Mouse (Mus musculus): ENCODE measurements around the gene 1700008O03Rik.

The 1700008O03Rik gene

DNA sequence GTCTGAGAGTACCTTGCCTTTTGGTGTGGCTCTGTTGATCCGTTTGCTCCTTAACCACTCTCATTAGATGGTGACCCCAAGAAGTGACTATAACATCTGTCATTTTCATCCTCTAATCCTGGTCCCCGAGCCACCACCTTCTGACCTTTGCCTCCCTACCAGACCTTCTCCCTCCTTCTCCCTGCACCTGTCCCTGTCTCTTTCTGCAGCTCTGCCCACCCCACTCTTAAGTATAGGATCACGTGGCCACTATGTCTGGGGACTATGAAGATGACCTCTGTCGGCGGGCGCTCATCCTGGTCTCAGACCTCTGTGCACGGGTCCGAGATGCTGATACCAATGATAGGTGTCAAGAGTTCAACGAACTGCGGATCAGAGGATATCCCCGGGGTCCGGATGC is at the start of gene 1700008O03Rik:
1700008O03Rik (minus strand) TSS at position 101 of the 400 bp plus-strand sequence.
- no peak for DNase-seq (ENCODE audit: low read depth, low spot score)

DNA sequence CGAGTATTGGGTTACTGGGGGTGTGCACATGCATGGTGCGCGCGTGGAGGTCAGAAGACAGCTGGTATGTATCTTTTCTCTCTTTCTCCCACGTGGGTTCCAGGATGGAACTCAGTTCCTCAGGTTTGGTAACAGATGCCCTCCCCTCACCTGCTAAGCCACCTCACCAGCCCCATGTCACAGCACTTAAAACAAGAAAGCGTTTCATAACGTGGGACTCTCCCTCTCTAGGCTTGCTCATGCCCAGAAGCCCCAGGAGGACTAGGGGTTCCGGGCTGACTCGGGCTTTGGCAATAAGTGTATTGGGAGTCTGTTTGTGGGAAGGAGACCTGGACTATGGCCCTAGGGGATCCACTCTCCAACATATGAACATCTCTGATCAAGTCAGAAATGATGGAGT is 48.5 kb upstream of the 1700008O03Rik start:
- DNase-seq (ENCODE audit: low read depth, low spot score), result no peak

DNA sequence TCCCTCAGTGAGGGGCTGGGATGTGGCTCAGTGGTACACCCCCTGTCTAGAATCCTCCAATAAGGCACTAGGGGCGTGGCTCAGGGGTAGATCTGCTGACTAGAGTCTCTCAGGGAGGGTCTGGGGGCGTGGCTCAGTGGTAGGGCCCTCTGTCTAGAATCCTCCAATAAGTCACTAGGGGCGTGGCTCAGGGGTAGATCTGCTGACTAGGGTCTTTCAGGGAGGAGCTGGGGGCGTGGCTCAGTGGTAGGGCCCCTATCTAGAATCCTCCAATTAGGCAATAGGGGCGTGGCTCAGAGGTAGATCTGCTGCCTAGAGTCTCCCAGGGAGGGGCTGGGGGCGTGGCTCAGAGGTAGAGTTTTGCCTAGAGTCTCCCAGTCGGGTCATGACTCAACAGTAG is 47.8 kb upstream of the 1700008O03Rik start:
- DNase-seq (ENCODE audit: low read depth, low spot score), result peak; percentile 98

- no peak for DNase-seq (ENCODE audit: low read depth, low spot score)
These were observed 46.9 kb upstream of the 1700008O03Rik start for GRCm38 (mm10) chr7:44432550-44432949.

DNA sequence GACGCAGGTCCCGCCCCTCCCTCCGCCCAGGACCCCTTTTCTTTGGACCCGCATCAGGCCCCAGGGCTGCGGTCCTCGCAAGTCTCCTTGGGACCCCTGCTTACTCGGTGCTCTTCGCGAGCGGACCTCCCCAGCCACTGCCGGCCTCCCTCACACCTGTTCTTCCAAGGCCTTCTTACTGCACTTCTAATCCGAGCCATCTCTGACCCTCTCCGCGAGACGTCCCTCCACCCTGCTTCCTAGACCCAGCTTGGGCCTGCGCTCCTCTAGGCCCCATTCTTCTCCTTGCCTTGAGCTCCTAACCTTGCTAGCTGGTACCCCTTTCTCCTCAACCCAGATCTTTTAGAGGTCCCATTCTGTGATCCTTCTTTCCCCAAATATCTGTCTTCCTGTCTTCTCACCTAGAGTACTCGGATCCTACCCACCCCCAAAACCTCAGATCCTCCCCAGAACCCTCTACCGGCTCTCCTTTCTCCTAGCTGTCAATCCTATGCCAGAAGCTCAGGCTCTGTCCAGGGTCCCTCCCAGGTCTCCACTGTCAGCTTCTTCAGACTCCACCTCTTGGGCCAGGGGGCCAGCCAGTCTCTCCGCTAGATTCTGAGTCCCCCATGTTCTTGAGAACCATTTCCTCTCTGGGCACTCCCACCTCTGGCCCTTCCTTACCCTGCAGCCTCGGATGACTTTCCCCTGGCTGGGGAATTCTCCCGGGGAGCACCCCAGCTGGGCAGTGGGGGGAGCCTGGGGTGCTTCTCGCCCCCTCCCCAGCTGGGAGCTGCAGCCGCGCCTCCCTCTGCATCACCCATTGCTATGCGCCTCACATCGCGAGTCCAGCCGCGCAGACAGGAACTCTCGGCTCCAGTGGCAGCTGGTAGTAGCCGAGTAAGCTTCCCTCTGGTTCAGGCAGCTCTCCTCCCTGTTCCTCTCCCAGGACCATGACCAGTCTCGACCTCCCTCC is 44.2 kb upstream of the 1700008O03Rik start:
- DNase-seq (ENCODE audit: low read depth, low spot score), result no peak

- DNase-seq (ENCODE audit: low read depth, low spot score), result peak; percentile 49
These were observed 43.4 kb upstream of the 1700008O03Rik start, which contains the start of gene Lrrc4b for GRCm38 (mm10) chr7:44428968-44429521. TSS of gene Lrrc4b (plus strand) at chr7:44429018.

DNA sequence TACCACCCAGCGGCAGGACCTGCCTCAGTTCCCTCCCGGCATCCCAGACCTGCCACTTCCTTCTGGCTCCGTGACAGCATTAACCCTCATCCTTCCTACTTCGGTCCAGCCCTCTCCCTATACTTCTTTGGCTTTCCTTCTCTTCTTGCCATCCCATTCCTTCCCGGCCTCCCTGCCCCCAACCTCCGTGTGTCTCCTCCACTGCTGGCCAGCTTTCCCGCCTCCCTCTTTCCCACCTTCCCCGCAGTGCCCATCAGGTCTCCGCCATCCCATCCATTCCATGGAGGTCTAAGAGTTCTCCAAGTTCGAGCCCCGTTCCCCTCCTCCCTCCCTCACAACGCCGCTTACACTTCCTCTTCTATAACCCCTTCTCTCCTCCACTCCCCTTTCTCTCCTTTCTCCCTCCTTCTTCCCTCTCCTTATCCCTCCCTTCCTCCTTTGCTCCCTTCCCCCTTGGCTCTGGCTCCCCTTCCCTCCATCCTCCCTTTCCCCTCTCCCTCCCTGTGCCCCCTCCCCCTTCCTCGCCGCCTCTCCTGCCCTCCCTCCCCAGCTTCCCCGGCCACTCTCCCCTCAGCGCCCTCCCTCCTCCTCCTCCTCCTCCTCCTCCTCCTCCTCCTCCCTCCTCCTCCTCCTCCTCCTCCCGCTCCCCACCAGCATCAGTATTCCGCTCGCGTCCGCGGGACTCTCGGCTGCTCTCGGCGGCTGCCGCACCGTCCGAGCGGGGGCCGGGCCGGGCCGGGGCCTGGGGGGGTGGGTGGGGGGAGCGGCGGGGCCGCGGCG is 42.7 kb upstream of the 1700008O03Rik start:
- no peak for DNase-seq (ENCODE audit: low read depth, low spot score)

GRCm38 (mm10) chr7:44427666-44428065 is 42.0 kb upstream of the 1700008O03Rik start:
- DNase-seq (ENCODE audit: low read depth, low spot score), result no peak

DNA sequence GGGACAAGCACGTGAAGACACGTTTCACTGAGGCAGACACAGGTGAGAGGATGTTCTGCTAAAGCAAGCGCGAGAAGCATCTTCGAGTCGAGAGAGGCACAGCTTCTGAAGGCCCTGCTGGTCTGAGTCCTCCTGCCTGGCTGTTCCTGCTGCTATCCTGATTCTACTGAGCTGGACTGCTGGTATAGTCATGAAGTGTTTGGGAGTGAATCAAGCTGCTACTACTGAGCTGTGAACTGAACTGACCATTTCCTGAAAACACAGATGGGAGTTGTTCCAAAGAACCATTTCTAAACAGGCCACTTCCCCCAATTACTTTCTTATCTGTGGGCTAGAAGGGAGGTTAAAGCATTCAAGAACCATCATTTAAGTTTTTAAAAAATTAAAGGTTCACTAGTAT is 27.7 kb upstream of the 1700008O03Rik start:
- no peak for DNase-seq (ENCODE audit: low read depth, low spot score)

DNA sequence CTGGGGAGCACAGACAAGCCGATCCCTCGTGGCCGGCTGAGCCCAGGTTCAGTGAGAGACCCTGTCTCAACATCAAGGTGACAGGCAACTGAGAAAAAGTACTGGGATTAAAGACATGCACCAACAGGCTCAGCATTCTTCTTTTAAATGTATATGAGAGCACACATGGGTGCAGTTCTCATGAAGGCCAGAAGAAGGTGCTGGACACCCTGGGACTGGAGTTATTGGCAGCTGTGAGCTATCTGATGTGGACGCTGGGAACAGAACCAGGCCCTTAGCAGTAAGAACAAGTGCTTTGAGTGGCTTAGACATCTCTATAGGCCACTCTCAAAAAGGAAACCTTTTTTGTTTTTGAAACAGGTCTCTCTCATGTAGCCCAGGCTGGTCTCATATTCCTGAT is 25.5 kb upstream of the 1700008O03Rik start:
- peak; percentile 39 for DNase-seq (ENCODE audit: low read depth, low spot score)

GRCm38 (mm10) chr7:44406015-44406355 is 20.4 kb upstream of the 1700008O03Rik start:
- no peak for DNase-seq (ENCODE audit: low read depth, low spot score)

DNA sequence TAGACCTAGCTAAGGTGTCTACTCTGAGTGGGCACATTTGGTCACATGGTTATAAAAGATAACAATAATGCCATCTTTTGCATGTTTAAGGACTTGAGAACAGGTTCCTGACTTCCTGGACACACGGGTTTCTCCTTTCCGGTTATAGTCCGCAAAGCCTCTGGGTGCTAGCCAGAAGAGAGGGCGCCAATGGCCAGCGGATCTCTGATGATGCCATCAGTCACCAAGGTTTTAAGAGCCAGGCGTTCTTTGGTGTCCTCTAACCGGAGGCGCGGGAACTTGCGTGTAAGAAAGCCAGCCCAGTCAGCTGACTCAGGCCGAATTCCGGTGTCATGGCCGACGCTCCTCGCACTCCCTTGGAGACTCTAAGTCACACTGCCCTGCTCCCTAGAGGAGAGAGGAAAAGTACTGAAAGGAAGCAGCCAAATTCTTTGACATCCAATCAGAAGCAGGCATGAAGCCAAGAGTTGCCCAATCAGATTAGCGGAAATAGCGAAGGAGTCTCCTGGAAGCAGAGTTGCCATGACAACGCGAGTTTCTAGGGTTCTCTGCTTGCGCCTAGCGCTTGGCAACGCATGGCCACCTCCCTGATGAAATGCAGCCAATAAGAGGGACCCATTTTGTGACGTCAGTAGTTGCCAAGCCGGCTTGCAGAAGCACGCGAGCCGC is 19.9 kb upstream of the 1700008O03Rik start:
- peak; percentile 100 for DNase-seq (ENCODE audit: low read depth, low spot score)

DNA sequence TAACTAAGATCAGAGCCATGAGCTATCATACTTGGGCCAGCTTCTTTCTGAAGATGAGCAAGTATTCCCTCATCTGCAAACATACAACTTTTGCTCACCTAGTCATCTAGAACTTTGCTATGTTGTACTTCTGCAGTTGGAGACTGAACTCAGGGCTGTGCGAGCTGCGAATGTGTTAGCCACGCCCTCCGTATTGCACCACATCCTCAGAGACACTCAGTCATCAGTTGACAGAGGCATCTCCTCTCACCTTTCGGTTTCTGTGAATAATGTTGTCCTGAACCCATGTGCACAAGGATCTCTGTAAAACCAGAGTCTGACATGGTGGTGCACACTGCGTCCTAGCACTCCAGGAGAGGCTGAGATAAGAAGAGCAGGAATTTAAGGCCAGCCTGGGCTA is 16.1 kb upstream of the 1700008O03Rik start:
- DNase-seq (ENCODE audit: low read depth, low spot score), result no peak

DNA sequence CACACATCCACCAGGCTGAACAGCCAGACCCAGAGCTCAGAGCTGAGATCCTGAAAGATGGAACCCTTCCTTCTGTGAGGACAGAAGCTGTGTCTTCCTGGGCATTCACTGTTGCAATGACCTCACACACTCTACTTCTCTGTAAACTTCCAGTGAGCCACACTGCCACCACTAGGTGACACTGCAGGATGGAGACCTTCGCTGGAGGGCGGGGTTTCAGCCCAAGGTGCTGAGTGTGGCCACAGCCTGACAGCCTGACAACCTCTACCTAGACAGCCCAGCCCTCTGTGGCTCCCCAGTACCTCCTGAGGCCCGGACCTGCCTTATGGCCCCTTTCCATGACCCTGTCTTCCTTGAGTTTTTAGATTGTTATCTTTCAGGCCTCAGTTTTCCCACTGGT is 12.9 kb upstream of the 1700008O03Rik start:
- DNase-seq (ENCODE audit: low read depth, low spot score), result peak; percentile 94

- no peak for DNase-seq (ENCODE audit: low read depth, low spot score)
These were observed 7.7 kb upstream of the 1700008O03Rik start for GRCm38 (mm10) chr7:44393284-44393683.

- DNase-seq (ENCODE audit: low read depth, low spot score), result no peak
These were observed 6.7 kb upstream of the 1700008O03Rik start for GRCm38 (mm10) chr7:44392341-44392740.

GRCm38 (mm10) chr7:44391831-44392230 is 6.2 kb upstream of the 1700008O03Rik start:
- DNase-seq (ENCODE audit: low read depth, low spot score), result no peak

DNA sequence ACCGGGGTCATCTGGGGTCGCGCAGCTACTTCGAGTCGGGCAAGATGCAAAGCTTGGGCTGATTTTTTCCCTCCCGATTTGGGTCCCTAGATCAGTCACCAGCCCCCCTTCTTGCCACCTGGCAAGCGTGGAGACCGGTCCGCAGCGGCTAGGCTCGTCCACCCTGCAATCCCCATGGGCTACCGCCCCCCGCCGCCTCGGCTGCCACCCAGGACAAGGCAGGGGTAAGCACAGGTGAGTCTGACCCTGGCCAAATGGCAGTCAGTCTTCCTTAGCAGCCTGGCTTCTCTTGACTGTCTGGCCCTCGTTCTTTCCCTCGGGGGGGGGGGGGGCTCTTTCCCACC is 932 bp downstream of the 1700008O03Rik start:
- DNase-seq (ENCODE audit: low read depth, low spot score), result no peak

GRCm38 (mm10) chr7:44383980-44384715 is 1.5 kb downstream of the 1700008O03Rik start, which contains the start of gene Syt3:
TSS of gene Syt3 (plus strand) at chr7:44384102.
- peak; percentile 75 for DNase-seq (ENCODE audit: low read depth, low spot score)

DNA sequence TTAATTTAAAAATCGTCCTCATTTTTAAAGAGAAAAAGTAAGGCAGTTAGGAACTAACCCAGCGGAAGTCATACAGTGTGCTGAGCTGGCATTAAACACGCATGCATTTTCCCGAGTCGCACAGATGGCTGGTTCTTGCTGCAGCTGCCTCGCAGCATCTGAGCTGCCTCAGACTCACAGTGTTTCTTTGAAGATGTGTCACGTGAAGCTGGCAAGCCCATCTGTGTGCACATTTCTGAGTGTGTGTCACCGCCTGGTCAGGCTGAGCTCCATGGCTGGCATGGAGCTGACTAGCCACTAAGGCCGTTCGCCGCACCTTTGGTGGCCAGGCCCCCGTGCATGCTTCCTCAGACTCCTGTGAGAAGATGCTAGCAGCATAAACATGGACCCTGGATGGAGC is 3.1 kb downstream of the 1700008O03Rik start:
- DNase-seq (ENCODE audit: low read depth, low spot score), result no peak

DNA sequence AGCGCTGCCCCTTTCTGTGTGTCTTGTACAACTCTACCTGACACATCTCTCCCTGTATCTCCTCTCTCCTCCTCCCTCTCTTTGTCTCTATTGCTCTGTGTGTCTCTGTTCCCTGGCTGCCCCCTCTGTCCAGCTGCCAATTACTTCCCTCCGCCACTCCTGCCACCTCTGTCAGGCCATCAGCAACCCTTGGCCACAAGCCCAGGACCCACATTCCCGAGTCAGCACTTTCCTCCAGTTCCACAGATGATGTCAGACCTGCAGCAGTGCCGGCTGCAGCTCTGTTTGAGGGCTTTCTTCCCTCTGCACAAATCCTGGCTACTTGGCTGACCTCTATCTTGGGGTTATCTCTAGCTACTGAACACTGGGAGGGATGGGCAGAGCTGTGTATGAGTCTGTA is 7.3 kb downstream of the 1700008O03Rik start:
- DNase-seq (ENCODE audit: low read depth, low spot score), result no peak
